Mouse (Mus musculus): ENCODE measurements around the gene Elovl7.

GRCm38 (mm10) chr13:108191074-108191720 is 23.0 kb upstream of the Elovl7 start:
- peak; percentile 30; the same call in 1 of the 2 replicates for TF ChIP-seq CTCF (IDR thresholded peaks at IDR 0.05; ENCODE audit: control insufficient read depth, insufficient read depth, insufficient replicate concordance, low read depth, low read length)
- TF ChIP-seq POLR2A (IDR thresholded peaks at IDR 0.05; ENCODE audit: control insufficient read depth, low read depth, low read length) = no peak

Measured in testis, adult 2 months (tissue).